Mouse (Mus musculus): ENCODE measurements around the gene 4931422A03Rik. TPM values are rescaled to one million over a fixed set of nuclear protein-coding genes. Genes with fewer than 3 reads are reported as not detected.
A peak's percentile ranks its signal among the peaks of the same experiment; 100 is the strongest.

The 4931422A03Rik gene
- polyA plus RNA-seq, 1 experiment, result not detected

DNA sequence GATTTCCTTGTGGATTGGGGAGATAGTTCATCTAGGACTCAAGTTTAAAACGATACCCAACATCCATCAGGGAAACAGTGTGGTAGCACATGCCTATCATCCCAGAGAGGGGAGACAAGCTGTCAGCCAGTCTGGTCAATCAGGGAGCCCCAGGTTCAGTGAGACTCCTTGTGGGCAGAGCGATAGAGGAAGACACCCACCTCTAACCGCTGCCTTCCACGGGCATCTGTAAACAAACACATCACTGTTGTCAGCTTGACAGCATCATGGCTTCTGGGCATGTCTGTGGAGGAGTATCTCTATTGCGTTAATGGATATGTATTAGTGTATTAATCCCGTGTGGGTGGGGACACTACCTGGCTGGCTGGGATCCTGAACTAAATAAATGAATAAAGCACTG, 71.3 kb downstream of the 4931422A03Rik start:
- no peak overlapping the region for H3K4me3 ChIP-seq (ENCODE audit: control insufficient read depth, insufficient read depth, low read length)
- WGBS, result 89% methylated on average over 6 of the region's 6 CpGs
- H3K4me1 ChIP-seq (replicated peaks; ENCODE audit: control insufficient read depth, insufficient read depth, low read length), result no peaks in the 10 kb centered on the region
- H3K27ac ChIP-seq (ENCODE audit: control insufficient read depth, insufficient read depth, low read length), result no peak overlapping the region
- no peak for TF ChIP-seq CTCF (IDR thresholded peaks at IDR 0.05; ENCODE audit: borderline replicate concordance, control insufficient read depth, extremely low read depth, insufficient read depth, low read length, poor library complexity)
- no peak for TF ChIP-seq POLR2A (IDR thresholded peaks at IDR 0.05; ENCODE audit: control insufficient read depth, extremely low read depth, insufficient read depth, low read length, poor library complexity)
- no peak for DNase-seq
- H3K36me3 ChIP-seq (ENCODE audit: control insufficient read depth, insufficient read depth, low read length), result no peaks in the 10 kb centered on the region
- no peaks in the 10 kb centered on the region for H3K27me3 ChIP-seq (ENCODE audit: control insufficient read depth, insufficient read depth, low read length)

DNA sequence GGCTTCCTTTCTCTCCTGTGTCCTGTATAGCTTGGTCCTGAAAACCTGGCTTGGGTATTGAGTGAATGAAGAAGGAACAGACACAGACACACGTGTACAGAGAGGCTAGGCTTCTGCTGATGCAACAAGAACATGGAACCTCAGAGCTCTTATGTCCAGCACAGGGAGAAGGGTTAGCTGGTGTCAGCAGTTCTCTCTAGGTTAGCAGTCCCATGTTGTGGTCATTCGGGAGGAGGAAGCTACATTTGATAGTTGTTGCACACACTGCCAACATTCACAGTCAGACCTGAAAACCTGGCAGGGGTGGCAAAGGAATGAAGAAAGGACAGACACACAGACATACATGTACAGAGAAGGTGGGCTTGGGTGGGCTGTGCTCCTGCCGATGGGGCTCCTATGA, 72.4 kb downstream of the 4931422A03Rik start:
- H3K27me3 ChIP-seq (ENCODE audit: control insufficient read depth, insufficient read depth, low read length), result no peaks in the 10 kb centered on the region
- TF ChIP-seq POLR2A (IDR thresholded peaks at IDR 0.05; ENCODE audit: control insufficient read depth, extremely low read depth, insufficient read depth, low read length, poor library complexity) (no peak), CTCF (IDR thresholded peaks at IDR 0.05; ENCODE audit: borderline replicate concordance, control insufficient read depth, extremely low read depth, insufficient read depth, low read length, poor library complexity) (no peak)
- no peaks in the 10 kb centered on the region for H3K36me3 ChIP-seq (ENCODE audit: control insufficient read depth, insufficient read depth, low read length)
- H3K4me3 ChIP-seq (ENCODE audit: control insufficient read depth, insufficient read depth, low read length), result no peak overlapping the region
- no peaks in the 10 kb centered on the region for H3K4me1 ChIP-seq (replicated peaks; ENCODE audit: control insufficient read depth, insufficient read depth, low read length)
- WGBS, result 74% methylated on average over 3 of the region's 3 CpGs
- DNase-seq, result no peak
- no peak overlapping the region for H3K27ac ChIP-seq (ENCODE audit: control insufficient read depth, insufficient read depth, low read length)

DNA sequence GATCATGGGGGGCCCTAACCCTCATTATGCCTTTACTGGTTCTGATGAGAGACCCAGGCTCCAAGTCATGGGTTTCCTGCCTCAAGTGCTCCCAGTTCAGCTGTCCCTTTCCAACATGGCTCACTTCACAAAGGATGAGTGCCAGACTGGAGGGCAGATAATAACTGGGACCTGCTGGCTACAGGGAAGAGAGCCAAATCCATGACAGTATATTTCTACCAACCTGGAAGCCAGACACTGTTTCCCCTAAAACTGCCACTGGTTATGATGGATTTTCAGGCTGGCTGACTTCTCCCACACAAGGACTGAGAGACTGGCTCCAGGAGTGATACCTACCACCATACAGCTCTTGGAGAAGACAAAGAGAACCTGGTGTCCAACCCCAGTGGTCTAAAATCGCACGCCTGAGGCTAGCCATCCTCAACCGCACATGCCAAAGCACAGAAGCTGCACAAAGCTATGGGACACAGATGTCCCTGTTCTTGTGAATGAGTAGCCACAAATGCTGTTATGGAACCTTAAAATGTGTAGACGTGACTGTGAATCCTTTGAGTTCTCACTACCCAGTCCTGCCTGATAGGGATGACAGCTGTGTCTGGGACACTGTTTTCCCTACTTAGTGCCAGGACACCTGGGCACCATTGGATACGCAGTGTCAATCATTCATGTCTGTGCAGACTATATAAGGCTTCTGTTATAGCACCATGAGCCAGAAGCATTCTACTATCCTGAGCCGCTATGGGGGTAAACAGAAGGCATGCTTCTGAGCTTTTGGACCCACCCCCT, 74.9 kb downstream of the 4931422A03Rik start:
- Histone ChIP-seq H3K36me3 (ENCODE audit: control insufficient read depth, insufficient read depth, low read length) (no peaks in the 10 kb centered on the region), H3K4me3 (ENCODE audit: control insufficient read depth, insufficient read depth, low read length) (no peak overlapping the region), H3K27me3 (ENCODE audit: control insufficient read depth, insufficient read depth, low read length) (0 out of 2 replicates have a peak, but pooled peaks cover 3% of the 10 kb centered on the region), H3K4me1 (replicated peaks; ENCODE audit: control insufficient read depth, insufficient read depth, low read length) (no peaks in the 10 kb centered on the region), H3K27ac (ENCODE audit: control insufficient read depth, insufficient read depth, low read length) (no peak overlapping the region)
- TF ChIP-seq POLR2A (IDR thresholded peaks at IDR 0.05; ENCODE audit: control insufficient read depth, extremely low read depth, insufficient read depth, low read length, poor library complexity) (no peak), CTCF (IDR thresholded peaks at IDR 0.05; ENCODE audit: borderline replicate concordance, control insufficient read depth, extremely low read depth, insufficient read depth, low read length, poor library complexity) (no peak)
- no peak for DNase-seq
- 98% methylated on average over 6 of the region's 6 CpGs for WGBS

DNA sequence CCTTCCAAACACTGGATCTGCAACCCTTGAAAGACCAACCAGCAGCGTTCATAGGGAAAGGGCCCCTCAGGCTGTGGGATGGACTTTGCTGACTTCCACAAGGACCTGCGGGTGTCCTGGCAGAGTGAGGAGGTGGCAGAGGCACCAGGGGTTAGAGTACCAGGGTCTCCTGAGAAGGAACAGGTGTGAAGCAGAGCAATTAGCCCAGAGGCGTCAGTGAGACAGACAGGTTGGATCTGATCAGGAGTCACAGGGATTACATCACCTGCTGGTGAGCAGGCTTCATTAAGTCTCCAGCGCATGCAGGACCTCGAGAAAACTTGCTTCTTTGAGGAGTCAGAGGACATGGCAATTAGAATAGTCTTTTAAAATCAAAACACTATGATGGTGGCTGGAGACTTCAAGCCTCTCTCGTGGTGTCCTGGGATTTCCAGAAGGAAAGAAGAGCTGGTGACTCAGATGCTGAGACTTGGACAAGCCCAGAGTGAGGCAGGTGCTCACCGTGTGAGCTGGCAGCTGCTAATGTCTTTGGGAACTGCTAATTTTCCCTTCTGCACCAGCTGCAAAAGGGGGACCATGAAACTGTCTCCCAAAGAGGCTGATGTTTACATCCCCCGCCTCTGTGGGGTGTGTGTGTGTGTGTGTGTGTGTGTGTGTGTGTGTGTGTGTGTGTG, 80.0 kb downstream of the 4931422A03Rik start:
- Histone ChIP-seq H3K4me3 (ENCODE audit: control insufficient read depth, insufficient read depth, low read length) (no peak overlapping the region), H3K36me3 (ENCODE audit: control insufficient read depth, insufficient read depth, low read length) (no peaks in the 10 kb centered on the region), H3K27ac (ENCODE audit: control insufficient read depth, insufficient read depth, low read length) (no peak overlapping the region), H3K27me3 (ENCODE audit: control insufficient read depth, insufficient read depth, low read length) (peaks cover 6% of the 10 kb centered on the region; the same call in 1 of the 2 replicates), H3K4me1 (replicated peaks; ENCODE audit: control insufficient read depth, insufficient read depth, low read length) (peaks cover 5% of the 10 kb centered on the region)
- 80% methylated on average over 8 of the region's 8 CpGs for WGBS
- DNase-seq, result no peak
- no peak for TF ChIP-seq CTCF (IDR thresholded peaks at IDR 0.05; ENCODE audit: borderline replicate concordance, control insufficient read depth, extremely low read depth, insufficient read depth, low read length, poor library complexity)
- TF ChIP-seq POLR2A (IDR thresholded peaks at IDR 0.05; ENCODE audit: control insufficient read depth, extremely low read depth, insufficient read depth, low read length, poor library complexity), result no peak

DNA sequence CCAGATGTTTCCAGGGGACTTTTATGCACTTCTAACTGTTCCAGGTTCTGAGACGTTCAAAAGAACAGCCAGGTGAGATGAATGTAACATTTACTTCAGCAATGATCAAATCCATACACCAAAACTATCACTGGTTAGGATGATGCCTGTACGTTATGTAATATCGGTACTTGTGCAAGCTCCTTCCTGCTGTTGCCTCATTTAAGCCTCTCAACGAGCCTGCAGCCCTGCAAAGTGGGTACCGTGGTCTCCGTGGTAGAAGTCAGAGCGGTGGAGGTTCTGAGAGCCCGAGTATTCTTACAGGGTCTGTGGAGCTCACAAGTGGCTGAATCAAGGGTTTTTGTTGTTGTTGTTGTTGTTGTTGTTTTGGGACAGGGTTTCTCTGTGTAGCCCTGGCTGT, 81.3 kb downstream of the 4931422A03Rik start:
- no peaks in the 10 kb centered on the region for H3K36me3 ChIP-seq (ENCODE audit: control insufficient read depth, insufficient read depth, low read length)
- H3K27ac ChIP-seq (ENCODE audit: control insufficient read depth, insufficient read depth, low read length), result no peak overlapping the region
- TF ChIP-seq POLR2A (IDR thresholded peaks at IDR 0.05; ENCODE audit: control insufficient read depth, extremely low read depth, insufficient read depth, low read length, poor library complexity) (no peak), CTCF (IDR thresholded peaks at IDR 0.05; ENCODE audit: borderline replicate concordance, control insufficient read depth, extremely low read depth, insufficient read depth, low read length, poor library complexity) (no peak)
- H3K4me1 ChIP-seq (replicated peaks; ENCODE audit: control insufficient read depth, insufficient read depth, low read length), result peaks cover 5% of the 10 kb centered on the region
- no peak overlapping the region for H3K4me3 ChIP-seq (ENCODE audit: control insufficient read depth, insufficient read depth, low read length)
- 19% methylated on average over 8 of the region's 8 CpGs for WGBS
- DNase-seq, result no peak
- peaks cover 6% of the 10 kb centered on the region; the same call in 1 of the 2 replicates for H3K27me3 ChIP-seq (ENCODE audit: control insufficient read depth, insufficient read depth, low read length)

DNA sequence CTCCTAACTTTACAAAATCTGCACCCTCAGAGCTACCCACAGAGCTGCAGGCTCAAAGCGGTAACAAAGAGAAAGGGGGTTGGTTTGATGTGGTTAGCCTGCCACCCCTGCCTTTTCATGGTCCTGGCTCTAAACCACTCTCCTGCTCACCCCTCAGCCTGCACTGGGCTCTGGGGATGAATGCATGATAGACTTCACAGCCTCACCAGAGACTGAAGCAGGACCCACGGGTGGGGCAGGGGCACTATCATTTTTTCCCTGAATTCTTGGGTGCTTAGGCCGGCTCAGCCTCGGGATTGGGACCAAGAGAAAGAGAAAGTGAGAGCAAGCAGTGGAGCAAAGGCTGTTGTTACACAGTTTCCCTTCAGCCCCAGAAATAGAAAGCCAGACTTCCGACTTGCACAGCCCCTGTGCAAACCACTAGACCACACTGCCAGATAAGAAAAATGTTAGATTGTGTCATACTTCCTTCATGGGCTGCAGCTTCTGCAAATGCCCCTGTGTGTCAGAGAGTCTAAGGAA, 82.5 kb downstream of the 4931422A03Rik start:
- Histone ChIP-seq H3K27ac (ENCODE audit: control insufficient read depth, insufficient read depth, low read length) (no peak overlapping the region), H3K4me3 (ENCODE audit: control insufficient read depth, insufficient read depth, low read length) (no peak overlapping the region), H3K4me1 (replicated peaks; ENCODE audit: control insufficient read depth, insufficient read depth, low read length) (peaks cover 8% of the 10 kb centered on the region), H3K27me3 (ENCODE audit: control insufficient read depth, insufficient read depth, low read length) (peaks cover 6% of the 10 kb centered on the region; the same call in 1 of the 2 replicates), H3K36me3 (ENCODE audit: control insufficient read depth, insufficient read depth, low read length) (no peaks in the 10 kb centered on the region)
- peak; percentile 33 for DNase-seq
- TF ChIP-seq POLR2A (IDR thresholded peaks at IDR 0.05; ENCODE audit: control insufficient read depth, extremely low read depth, insufficient read depth, low read length, poor library complexity) (no peak), CTCF (IDR thresholded peaks at IDR 0.05; ENCODE audit: borderline replicate concordance, control insufficient read depth, extremely low read depth, insufficient read depth, low read length, poor library complexity) (no peak)
- 2% methylated on average over 5 of the region's 5 CpGs for WGBS
